Mouse (Mus musculus) layer of hippocampus, adult 8-10 months (tissue): ENCODE data around the gene Elf1. TPM values are rescaled to one million over a fixed set of nuclear protein-coding genes. Genes with fewer than 3 reads are reported as not detected.

ENCODE experiments used
- DNase-seq, 2 experiments: peaks; one replicate each; pipeline ENCODE4 v3.0.0; 2022; ENCODE audit warnings: low spot score in 2 of 2
- total RNA-seq, 4 experiments: library from RNA; stranded (reverse); gene quantifications; 2 replicates each; pipeline ENCODE4 v1.2.4; 2022

Elf1 gene
- total RNA-seq, 4 experiments from 2014 or later = 4.2 to 7.9 (median 6.2) TPM

DNA sequence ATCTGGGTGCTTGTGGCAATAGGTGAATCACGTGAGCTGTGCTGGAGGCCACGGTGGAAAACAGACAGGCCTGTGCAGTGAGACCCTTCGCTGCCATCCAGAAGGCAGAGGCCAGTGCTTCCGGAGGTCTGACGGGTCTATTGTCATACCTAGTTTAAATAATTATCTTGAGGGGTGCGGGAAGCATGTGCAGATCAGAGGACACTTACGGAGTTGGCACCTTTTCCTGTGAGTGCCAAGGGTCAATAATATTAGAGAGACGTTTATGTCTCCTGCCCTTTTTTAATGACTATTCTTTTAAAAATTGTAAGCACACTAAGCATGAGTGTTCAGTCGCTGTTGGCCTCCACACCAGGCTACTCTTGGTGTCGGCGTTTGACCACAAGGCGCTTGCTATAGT, 8.2 kb downstream of the Elf1 start:
- no peak for DNase-seq

DNA sequence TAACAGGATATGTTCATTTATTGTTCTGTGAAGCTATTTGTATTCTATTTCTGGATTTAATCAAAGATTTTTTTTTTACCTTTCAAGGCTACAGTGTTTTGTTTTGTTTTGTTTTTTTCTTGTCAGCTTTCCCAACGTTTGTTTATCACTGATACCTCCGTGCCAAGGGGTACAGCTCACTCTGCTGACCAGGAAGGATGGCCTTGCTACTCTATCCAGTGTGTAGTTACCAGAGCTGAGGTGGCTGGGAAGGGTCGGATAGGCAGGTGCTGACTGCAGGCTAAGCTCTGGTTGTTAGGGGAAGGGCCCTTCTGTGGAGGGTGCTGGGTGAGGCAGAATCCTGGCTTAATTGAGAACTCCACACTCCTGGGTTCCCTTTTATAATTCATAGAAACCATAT, 9.3 kb downstream of the Elf1 start:
- DNase-seq = no peak

DNA sequence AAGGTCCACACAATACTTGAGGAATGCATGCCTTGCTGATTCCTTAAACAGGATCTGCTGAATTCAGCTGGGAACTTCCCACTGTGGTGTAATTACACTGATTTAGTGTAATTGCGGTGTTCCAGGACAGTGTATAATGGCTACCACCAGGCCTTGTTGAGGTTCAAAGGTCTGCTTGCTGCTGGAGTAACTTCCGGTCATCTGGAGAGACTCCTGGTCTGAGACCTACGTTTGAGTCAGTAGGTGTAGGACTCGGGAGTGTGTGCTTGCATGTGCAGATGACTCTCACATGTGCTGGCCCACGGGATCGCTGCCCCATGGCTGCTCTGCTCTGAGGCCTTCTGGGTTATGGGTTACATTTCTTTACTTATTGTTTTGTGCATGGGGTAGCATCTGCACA, 13.4 kb downstream of the Elf1 start:
- no peak for DNase-seq

DNA sequence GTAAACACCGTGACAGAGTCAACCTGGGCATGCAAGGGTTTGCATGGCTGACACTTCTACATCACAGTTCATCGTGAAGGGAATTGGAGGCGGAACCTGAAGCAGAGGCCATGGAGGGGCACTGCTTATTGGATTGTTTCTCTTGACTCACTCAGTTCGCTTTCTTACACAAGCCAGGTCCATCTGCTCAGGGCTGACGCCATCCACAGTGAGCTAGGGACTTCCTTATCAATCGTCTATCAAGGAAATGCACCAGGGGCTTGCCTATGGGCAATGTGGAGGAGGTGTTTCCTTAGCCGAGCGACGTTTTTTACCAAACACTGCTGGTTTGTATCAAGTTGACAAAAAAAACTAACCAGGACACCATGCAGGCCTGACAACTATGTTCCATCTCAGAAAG, 18.3 kb downstream of the Elf1 start:
- DNase-seq = no peak

DNA sequence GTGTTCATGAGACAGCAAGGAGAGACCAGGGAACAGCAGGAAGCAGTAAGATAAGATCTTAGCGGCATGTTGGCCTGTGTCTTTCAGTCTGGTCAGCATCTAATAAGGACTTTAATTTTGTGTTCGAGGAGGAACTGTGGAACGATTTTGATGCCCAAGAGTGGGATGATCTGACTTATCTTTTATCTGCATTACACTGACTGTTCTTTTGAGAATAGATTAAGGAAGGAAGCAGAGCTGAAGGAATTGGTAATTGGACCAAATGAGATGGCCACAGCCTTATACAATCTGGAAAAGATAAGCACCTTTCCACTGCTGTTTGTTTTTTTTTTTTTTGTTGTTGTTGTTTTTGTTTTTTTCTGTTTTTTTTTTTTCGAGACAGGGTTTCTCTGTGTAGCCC, 19.8 kb downstream of the Elf1 start:
- DNase-seq = no peak

DNA sequence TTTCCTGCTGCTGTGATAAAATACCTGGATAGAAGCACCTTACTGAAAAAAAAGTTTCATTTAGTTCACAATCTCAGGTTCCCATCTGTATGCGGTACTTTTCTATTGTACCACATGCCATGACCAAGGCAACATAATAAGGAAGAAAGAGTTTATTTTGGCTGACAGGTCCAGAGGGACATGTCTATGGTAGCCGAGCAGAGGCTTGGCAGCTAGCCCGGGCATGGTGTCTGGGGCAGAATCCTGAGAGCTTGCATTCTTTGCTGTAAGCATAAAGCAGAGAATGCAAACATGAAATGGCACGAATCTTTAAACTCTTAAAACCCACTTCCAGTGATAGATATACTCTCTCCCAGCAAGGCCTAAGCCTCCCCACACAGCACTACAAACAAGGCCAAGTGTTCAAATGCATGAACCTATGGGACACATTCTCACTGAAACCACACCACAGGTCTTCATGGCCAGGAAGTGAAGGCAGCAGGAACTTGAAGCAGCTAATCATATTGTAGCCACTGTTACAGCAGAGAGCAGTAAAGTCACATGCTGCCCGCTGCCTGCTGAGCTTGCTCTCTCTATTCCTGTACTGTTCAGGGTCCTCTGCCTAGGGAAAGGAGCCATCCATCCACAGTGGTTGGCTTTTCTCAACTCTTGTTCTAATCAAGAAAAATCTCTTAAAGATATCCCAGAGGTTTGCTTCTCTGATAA, 22.5 kb downstream of the Elf1 start:
- DNase-seq = no peak

DNA sequence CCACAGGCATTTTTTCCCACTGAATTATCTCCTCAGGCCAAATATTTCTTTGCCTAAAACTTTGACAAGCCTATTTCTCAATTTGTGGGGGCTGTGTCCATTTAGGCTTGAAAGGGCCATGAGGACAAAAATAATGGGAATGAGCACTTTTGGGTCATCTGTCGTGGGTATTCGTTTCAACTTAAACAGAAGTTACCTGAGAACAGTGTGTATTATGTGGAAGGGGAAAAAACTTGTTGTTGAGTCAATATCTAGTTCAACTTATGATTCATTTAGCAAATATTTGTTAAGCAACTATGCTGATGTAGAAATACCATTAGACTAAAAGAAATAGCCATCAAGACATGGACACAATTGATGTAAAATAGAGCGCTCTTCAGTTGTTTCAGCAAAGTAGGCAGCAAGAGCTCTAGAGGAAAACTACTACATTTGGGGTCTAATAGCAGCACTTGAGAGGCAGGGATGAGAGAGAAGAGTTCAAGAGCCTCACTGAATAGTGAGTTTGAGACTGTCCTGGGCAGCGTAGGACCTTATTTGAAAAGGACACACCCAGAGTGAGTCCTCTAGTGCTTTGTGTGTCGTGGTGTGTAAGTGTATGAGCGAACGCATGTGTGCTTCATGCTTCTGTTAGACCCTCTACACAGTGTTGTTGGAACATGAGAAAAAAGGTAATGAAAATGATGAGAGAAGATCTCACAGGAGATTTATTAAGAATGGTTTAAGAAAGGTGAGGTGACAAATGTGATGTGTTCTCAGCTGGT, 23.4 kb downstream of the Elf1 start:
- DNase-seq = no peak

DNA sequence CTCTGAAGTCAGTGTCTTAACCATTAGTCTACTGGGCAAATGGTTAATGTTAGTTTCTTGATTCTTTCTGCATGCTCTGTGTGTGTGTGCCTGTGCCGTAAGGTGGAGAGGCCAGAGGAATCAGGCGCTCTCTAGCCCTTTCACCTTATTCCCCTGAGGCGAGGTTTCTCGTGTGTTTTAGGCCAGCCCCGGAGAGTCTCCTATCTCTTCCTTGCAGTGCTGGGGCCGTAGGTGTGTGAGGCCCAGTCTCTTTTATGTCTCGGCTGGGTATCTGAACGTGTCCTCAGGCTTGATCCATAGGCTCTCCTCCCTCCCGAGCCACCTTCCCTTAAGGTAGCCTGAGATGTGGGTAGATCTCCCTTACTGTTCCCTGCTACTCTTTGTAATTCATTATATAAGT, 25.2 kb downstream of the Elf1 start:
- DNase-seq = no peak

DNA sequence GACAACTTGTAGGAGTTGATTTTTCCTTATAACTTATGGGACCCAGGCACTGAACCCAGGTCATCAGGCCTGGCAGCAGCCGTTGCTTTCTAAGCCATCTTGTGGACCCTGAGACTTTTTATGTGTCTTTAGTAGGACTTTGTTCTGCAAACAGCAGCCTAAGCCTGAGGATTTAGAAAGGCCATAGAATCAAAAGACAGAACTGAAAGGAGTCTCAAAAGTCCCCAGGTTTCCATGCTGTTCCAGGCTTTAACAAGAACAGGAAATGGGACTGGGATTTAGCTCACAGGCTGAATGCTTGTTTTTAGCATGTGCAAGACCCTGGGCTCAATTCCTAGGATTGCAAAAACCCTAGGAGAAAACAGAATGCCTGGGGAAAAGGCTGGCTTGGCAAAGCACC, 26.9 kb downstream of the Elf1 start:
- DNase-seq = no peak

DNA sequence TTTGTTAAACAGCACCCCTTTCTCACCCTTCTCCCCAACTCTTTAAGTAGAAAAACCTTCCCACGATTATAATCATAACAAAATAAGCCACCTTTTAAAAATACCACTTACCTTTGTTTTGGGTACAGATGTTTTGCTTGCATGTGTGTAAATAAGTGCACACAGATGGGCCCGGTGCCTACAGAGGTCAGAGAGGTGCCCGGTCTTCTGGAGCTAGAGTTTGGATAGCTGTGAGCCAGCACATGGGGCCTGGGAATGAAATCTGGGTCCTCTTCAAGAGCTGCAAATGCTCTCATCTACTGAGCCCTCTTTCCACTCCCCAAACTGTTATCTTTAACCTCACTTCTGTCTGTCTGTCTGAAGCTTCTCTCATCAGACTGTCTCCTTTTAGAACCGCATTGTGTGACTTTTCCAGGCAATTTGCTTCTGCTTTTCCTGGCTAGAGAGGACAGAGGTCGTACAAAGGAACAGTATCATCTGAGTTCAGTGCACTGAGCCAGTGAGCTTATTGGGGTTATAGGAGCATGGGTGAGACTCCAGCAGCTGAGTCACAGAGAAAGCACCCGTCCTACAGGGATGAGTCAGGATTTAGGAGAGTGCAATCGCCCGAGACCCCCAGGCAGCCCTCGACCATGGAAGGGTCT, 27.8 kb downstream of the Elf1 start:
- DNase-seq = no peak

DNA sequence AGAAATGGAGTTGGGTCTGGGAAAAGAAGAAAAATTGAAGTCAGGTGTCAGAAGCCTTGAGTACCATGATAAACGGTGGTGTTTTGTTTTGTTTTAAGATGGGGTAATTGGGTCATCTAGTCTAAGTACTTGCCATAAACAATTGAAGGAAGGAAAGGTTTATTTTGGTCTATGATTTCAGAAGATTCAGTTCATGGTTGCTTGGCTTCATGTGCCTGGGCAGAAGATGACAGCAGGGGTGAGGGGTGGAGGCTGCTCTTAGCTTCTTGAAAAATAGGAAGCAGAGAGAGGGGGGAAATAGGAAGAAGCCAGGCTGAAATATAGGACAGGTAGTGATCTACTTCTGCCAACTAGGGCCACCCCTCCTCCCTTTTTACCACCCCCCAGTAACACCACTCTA, 30.5 kb downstream of the Elf1 start:
- no peak for DNase-seq

DNA sequence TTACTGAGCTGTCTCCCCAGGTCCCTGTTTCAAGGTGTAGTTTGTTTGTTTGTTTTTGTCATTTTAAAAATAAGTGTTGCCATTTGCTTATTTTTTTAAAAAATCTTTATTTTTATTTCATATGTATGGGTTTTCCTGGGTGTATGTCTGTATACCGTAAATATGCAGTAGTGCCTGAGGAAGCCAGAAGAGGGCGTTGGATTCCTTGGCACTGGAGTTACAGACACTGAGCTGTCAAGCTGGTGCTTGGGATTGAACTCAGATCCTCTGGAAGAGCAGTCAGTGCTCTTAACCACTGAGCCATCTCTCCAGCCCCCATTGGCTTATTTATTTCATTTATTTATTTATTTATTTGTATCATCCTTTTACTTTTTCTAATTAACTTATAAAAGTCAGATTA, 33.0 kb downstream of the Elf1 start:
- DNase-seq = no peak

DNA sequence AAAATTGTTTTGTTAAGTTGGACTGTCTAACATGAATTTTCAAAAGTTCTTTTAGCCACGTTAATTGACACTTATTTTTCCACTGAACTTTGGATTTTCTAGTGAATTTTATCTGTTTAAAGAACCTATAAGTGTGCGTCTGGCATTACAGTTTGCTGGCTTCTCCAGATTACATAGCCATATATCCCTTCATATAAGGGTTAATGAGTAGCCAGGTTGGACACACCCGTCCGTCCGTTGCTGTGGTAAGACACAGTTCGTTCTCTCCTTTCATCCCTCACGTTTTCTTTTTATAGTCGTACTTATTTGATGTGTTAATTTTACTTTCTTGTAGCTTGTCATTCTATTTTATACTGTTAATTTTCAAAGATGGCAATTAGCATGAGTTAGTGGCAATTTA, 34.1 kb downstream of the Elf1 start:
- DNase-seq = no peak

DNA sequence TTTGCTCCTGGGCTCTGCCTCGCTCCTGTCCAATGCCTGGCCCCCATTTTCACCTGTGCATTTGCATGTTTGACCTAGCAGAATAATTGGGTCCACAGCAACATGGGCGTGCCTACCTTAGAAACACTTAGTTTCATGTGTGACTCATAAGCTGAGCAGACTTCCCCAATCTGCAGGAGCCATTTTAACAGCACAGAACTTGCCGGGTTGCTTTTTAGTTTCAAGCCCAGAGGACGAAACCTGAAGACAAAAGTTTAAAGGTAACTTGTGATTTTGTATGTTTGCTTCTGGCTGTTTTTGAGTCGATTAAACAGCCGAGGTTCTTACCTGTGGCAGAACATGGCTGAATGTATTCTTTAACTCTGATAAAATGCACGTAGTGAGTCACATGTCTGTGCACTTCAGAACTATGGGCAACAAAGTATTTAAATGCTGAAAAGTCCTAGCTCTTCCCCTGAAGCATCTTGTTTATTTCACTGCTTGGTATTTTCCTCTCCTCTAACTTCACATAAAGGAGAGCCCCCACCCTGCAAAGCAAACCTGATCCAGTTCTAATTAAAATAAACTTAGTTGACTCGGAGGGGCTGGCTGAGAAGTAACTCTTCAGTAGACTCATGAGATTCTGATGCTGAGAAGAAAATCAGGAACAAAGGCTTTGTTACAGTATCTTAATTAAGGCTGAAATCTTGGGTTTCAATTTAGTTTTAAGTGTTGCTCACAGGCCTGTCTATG, 34.7 kb downstream of the Elf1 start:
- no peak for DNase-seq

DNA sequence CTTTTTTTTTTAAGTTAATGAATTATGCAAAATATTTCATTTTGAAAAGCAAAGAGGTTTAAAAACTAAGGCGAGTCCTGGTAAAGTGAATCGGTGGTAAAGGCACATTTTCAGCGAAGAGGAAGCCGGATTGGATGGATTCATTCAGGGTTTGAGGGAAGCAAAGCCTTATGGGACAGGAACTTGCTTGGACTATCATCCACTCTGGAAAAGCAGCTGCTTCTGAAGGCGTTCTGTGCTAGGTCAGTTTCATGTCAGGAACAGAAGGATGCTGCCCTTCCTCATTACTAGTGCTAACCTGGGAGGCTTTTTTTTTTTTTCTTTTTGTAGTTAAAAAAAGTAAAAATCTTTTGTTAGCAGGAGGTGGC, 35.2 kb downstream of the Elf1 start:
- no peak for DNase-seq

DNA sequence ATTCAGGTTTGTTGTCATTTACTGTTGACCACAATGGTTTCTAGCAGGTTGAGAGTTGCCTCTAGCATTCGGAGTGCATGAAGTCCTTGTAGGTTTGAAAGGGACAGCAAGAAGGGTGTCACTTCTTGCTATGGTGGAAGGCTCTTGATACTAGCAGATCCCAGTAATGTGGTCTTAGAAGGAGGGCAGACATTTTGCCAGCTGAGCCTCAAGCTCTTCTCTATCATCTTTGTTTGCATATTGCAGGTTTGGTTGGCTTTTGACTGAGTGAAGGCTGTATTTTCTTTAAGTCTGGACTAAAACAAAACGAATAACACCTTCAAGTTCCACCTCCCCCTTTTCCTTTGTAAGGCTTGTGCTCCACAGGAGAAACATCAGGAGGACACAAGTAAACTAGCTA, 35.8 kb downstream of the Elf1 start:
- no peak for DNase-seq

DNA sequence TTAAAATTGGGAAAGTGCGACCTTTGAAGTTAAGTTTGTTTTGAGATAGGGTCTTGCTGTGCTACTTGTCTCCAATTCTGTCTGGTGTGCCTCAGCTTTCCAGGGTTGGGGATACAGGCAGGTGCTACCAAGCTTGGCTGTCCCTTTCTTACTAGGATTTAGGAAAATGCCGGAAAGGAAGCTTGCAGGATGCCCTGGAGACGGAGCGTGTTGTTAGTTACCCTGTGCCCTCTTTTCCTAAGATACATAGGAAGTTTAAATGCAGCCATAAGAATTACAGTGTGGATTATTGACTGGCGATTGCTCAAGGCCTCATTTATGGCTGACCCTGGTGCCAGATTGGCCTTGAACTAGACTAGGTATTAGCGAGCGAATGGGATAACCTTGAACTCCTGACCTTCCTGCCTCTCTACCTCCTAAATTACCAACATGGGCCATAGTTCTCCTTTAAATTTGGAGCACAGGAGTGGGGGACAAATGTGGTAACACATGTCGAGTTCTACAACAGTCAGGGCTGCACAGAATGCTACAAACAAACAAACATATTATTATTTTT, 36.3 kb downstream of the Elf1 start:
- no peak for DNase-seq

DNA sequence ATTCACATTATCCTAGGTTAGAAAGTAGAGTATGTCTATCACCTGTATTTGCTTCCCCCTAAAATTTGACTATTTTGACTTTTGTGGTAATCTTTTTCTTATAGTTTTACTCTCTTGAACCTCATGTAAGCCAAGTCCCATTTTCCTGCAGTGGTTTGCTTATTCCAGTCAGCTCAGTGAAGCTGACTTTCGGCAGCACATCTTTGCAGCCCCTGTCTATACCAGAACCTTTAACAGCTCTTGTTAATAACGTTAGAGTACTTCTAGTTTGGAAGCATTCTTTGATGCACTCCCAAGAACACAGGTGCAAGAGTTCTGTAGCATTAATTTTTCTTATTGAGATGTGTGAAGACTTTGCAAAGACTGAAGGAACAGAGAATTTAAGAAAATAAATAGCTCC, 37.1 kb downstream of the Elf1 start:
- DNase-seq = no peak

DNA sequence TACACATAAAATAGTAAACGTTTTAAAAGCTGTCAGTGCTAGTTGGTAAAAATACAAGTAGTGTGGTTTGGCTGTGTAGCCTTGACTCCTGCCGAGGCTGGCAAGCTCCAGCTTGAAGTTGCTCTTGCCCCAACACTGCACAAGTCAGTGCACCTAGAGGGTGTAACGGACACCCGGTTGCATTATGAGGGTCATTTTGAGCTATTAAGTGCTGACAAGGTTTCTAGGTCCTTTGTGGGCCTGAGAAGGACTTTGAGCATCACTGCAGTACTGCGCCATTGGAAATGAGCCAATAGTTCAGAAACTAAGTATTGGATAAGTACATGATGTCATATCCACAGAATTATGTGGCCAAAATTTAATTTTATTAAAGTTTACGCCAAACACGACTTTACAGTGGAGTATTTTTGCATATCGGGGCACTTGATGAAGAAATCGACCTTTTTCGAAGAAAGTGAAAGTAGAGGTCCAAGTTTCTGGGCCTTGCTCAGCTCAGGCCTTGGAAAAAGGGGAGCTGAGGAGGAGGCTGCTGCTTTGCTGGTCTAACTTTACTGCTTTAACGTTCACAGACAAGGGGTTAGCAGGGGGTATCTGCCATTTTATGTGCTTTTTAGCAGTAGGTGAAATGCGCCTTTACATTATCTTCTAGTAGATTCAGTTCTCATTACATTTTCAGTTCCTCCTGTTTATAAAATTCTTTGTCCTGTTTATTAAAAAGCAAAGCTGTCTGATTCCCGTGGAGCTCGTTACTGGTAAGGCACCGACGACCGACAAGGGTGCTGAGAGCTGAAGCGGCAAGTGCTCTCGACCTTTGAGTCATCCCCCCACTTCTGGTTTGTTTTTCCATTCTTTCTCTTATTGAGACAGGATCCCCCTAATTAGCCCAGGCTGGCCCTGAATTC, 38.0 kb downstream of the Elf1 start:
- no peak for DNase-seq

DNA sequence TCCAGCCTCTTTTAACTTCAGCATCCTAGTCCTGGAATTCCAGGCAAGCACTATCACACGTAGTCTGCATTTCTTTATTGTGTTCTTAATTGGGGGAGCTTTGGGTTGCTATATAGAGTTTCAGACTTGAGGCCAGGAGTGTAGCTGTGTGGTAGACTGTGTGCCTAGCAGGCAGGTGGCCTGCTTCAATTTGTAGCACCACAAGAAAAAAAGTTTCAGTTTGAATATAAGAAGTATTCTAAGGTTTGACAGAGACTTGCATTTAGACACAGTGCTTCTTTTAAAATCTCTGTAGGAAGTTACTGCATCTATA, 38.6 kb downstream of the Elf1 start:
- no peak for DNase-seq

DNA sequence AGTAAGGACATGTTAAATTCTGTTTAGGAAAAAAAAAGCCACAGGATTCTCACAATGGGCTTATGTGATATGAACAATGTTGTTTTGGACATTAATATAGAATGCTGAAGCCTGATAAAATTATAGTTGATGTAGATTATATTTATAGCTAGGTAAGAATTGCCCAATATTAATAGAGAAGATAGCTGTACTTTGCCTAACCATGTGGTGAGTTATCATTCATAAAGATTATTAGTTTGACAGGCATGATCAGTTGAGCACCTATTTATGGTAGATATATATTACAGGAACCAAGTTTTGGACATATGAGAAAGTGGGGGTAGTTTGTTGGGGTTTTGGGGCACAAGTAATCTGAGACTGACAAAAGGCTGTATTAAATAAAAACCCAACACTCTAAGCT, 39.6 kb downstream of the Elf1 start:
- DNase-seq = no peak
